Mouse (Mus musculus): Measurements from ENCODE around the gene Atg7. TPM values are rescaled to one million over a fixed set of nuclear protein-coding genes. Genes with fewer than 3 reads are reported as not detected.

Atg7 gene
- polyA plus RNA-seq, 1 experiment from 2014 or later = 21.1 TPM

- WGBS = 44% methylated on average over 2 of the region's 2 CpGs
- H3K9ac ChIP-seq = no peak overlapping the region
Observed at GRCm38 (mm10) chr6:114690661-114691060, 47.8 kb downstream of the Atg7 start.

DNA sequence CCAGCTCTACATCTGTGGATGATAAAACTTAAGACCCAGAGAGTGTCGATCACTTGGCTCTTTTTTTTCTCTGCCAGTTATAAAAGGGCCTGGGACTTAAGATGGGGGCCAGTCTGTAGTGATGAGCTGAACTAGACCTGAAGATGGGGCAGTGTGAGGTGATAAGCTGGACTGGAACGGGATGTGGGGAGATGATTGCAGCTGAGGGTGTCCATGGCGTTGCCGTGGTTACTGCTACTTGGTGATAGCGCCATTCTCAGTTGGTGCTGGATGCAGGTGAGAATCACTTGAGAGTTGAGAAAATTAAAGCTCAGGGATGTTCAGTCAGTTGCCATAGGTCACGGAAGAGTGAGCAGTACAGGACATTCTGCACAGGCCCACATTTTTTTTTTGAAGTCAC lies 48.6 kb downstream of the Atg7 start:
- no peak overlapping the region for H3K4me2 ChIP-seq
- no peaks in the 10 kb centered on the region for H3K36me3 ChIP-seq
- H3K4me3 ChIP-seq = no peak overlapping the region
- WGBS = 80% methylated on average over 6 of the region's 6 CpGs
- peaks cover 28% of the 10 kb centered on the region; the same call in 1 of the 2 replicates for H3K4me1 ChIP-seq (replicated peaks)
- H3K27ac ChIP-seq (replicated peaks) = no peak overlapping the region
- H3K9ac ChIP-seq = no peak overlapping the region
- H3K9me3 ChIP-seq = no peaks in the 10 kb centered on the region
- H3K27me3 ChIP-seq = no peaks in the 10 kb centered on the region
- no peak for ATAC-seq (ENCODE audit: low read depth)

More at GRCm38 (mm10) chr6:114690661-114691060, 47.8 kb downstream of the Atg7 start:
- no peak for ATAC-seq (ENCODE audit: low read depth)
- Histone ChIP-seq H3K9me3 (no peaks in the 10 kb centered on the region), H3K4me2 (no peak overlapping the region), H3K27ac (replicated peaks) (no peak overlapping the region), H3K27me3 (no peaks in the 10 kb centered on the region), H3K4me1 (replicated peaks) (peaks cover 28% of the 10 kb centered on the region; the same call in 1 of the 2 replicates), H3K36me3 (peaks cover 5% of the 10 kb centered on the region; the same call in 1 of the 2 replicates), H3K4me3 (no peak overlapping the region)

DNA sequence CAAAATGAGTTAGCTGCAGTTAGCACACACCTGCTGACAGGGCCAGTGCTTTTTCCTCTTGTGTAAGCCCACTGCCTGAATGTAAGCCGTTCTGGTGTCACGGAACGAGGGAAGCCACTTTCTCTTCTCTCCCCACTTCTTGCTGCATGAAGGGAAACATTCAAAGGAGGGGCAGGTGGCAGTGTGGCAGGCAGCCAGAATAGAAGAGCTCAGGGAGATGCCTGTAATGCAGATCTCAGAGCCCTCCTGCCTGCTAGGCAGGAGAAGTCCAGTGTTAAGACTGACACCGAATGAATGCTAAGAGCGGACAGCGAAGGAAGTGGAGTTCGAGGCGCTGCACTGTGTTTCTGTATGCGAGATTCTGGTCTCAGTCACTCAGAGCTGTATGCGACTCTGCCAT lies 49.8 kb downstream of the Atg7 start:
- H3K27ac ChIP-seq (replicated peaks) = 0 out of 2 replicates have a peak overlapping the region, but pooled peaks have one; percentile 9
- no peak overlapping the region for H3K9ac ChIP-seq
- H3K4me2 ChIP-seq = no peak overlapping the region
- no peaks in the 10 kb centered on the region for H3K27me3 ChIP-seq
- no peak overlapping the region for H3K4me3 ChIP-seq
- H3K36me3 ChIP-seq = no peaks in the 10 kb centered on the region
- ATAC-seq (ENCODE audit: low read depth) = no peak
- H3K9me3 ChIP-seq = no peaks in the 10 kb centered on the region
- WGBS = 84% methylated on average over 10 of the region's 10 CpGs
- peaks cover 28% of the 10 kb centered on the region; the same call in 1 of the 2 replicates for H3K4me1 ChIP-seq (replicated peaks)

DNA sequence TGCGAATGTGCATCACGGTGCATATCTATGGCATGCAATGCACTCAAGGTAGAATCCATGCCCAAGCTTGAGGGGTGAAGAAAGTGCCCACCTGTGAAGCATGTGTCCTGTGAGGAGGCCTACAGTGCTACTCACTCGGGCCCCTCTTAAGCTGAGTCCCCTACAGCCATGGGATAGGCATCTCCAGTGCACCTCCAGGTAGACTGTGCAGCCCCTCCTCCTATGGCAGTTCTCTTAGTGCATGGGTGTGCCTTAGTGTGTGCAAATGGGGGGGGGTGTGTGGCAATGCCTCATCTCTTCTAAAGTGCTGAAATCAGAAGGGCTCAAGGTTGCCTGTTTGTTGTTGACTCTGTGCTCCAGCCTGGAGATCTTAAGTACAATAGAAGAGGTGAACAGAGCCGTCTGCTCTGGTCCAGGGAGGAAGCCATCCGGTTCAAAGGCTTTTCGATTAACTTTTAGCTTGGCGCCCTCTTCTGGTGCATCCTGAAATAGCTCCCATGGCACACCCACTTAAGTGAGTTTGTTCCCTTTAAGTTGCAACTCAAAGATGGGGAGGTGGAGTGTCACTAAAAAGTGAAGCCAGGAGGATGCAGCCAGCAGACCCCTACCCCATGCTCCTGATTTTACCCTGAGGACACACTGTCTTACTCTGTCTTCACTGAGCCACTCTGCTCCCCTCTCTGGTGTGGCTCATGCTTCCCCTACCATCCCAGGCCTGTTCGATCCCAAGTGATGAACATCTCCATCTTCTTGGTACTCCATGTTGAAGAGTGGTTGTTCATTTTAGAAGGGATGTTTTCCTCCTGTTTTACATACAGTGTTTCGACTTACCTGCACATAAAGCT lies 55.0 kb downstream of the Atg7 start:
- H3K4me1 ChIP-seq (replicated peaks) = 0 out of 2 replicates have a peak, but pooled peaks cover under 1% of the 10 kb centered on the region
- H3K27ac ChIP-seq (replicated peaks) = no peak overlapping the region
- no peaks in the 10 kb centered on the region for H3K36me3 ChIP-seq
- no peak overlapping the region for H3K9ac ChIP-seq
- ATAC-seq (ENCODE audit: low read depth) = peak; percentile 76
- H3K9me3 ChIP-seq = no peaks in the 10 kb centered on the region
- H3K4me2 ChIP-seq = no peak overlapping the region
- WGBS = 40% methylated on average over 9 of the region's 9 CpGs
- no peaks in the 10 kb centered on the region for H3K27me3 ChIP-seq
- H3K4me3 ChIP-seq = no peak overlapping the region

DNA sequence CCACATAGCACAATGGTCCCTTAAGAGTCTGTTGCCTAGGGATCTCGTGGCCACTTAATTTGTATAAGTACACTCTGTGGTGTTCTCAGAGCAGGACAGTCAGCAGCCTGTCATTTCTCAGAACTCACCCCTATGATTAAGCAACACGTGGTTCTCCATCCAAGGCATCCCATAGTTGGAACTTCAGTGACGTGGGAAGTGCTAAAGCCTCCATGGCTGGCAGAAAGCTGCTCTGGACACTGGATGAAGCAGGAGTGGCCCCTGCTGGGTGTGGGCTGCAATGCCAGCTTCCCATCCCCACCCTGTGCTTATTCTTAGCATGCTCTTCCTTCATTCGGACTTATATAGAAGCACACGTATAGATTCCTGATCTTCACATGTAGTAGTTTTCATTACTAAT lies 55.7 kb downstream of the Atg7 start:
- Histone ChIP-seq H3K36me3 (no peaks in the 10 kb centered on the region; the same call in 1 of the 2 replicates), H3K4me2 (no peak overlapping the region), H3K4me3 (no peak overlapping the region), H3K27ac (replicated peaks) (no peak overlapping the region), H3K9ac (no peak overlapping the region), H3K9me3 (no peaks in the 10 kb centered on the region), H3K4me1 (replicated peaks) (no peaks in the 10 kb centered on the region), H3K27me3 (no peaks in the 10 kb centered on the region)
- WGBS = 70% methylated on average over 5 of the region's 5 CpGs
- peak; percentile 40; the same call in 1 of the 2 replicates for ATAC-seq (ENCODE audit: low read depth)

- ATAC-seq (ENCODE audit: low read depth) = no peak
- Histone ChIP-seq H3K27me3 (no peaks in the 10 kb centered on the region), H3K9ac (no peak overlapping the region), H3K4me2 (no peak overlapping the region), H3K36me3 (peaks cover 7% of the 10 kb centered on the region; the same call in 1 of the 2 replicates), H3K4me1 (replicated peaks) (no peaks in the 10 kb centered on the region), H3K9me3 (no peaks in the 10 kb centered on the region), H3K27ac (replicated peaks) (no peak overlapping the region), H3K4me3 (no peak overlapping the region)
- 82% methylated on average over 3 of the region's 3 CpGs for WGBS
Observed at GRCm38 (mm10) chr6:114700704-114701103, 57.8 kb downstream of the Atg7 start.

GRCm38 (mm10) chr6:114707032-114707431 lies 64.1 kb downstream of the Atg7 start:
- WGBS = 81% methylated on average over 3 of the region's 3 CpGs
- H3K9ac ChIP-seq = no peak overlapping the region

GRCm38 (mm10) chr6:114712242-114713050 lies 69.5 kb downstream of the Atg7 start:
- no peak overlapping the region for H3K9ac ChIP-seq
- no peak overlapping the region for H3K4me3 ChIP-seq
- no peak for ATAC-seq (ENCODE audit: low read depth)
- no peak overlapping the region for H3K4me2 ChIP-seq
- 73% methylated on average over 4 of the region's 4 CpGs for WGBS
- peaks cover 25% of the 10 kb centered on the region for H3K4me1 ChIP-seq (replicated peaks)
- no peak overlapping the region for H3K27ac ChIP-seq (replicated peaks)
- peaks cover 4% of the 10 kb centered on the region; the same call in 1 of the 2 replicates for H3K36me3 ChIP-seq
- no peaks in the 10 kb centered on the region for H3K27me3 ChIP-seq
- no peaks in the 10 kb centered on the region for H3K9me3 ChIP-seq

More at GRCm38 (mm10) chr6:114707032-114707431, 64.1 kb downstream of the Atg7 start:
- Histone ChIP-seq H3K27ac (replicated peaks) (no peak overlapping the region), H3K4me1 (replicated peaks) (no peaks in the 10 kb centered on the region), H3K36me3 (peaks cover 12% of the 10 kb centered on the region), H3K27me3 (no peaks in the 10 kb centered on the region), H3K4me3 (no peak overlapping the region), H3K4me2 (no peak overlapping the region), H3K9me3 (no peaks in the 10 kb centered on the region)
- ATAC-seq (ENCODE audit: low read depth) = no peak

GRCm38 (mm10) chr6:114713538-114713937 lies 70.6 kb downstream of the Atg7 start:
- no peak overlapping the region for H3K27ac ChIP-seq (replicated peaks)
- H3K4me3 ChIP-seq = no peak overlapping the region
- H3K9me3 ChIP-seq = no peaks in the 10 kb centered on the region
- H3K36me3 ChIP-seq = no peaks in the 10 kb centered on the region
- no peak for ATAC-seq (ENCODE audit: low read depth)
- no peaks in the 10 kb centered on the region for H3K27me3 ChIP-seq
- no peak overlapping the region for H3K4me2 ChIP-seq
- no peak overlapping the region for H3K9ac ChIP-seq
- H3K4me1 ChIP-seq (replicated peaks) = peaks cover 25% of the 10 kb centered on the region
- WGBS = 52% methylated on average over 3 of the region's 3 CpGs

DNA sequence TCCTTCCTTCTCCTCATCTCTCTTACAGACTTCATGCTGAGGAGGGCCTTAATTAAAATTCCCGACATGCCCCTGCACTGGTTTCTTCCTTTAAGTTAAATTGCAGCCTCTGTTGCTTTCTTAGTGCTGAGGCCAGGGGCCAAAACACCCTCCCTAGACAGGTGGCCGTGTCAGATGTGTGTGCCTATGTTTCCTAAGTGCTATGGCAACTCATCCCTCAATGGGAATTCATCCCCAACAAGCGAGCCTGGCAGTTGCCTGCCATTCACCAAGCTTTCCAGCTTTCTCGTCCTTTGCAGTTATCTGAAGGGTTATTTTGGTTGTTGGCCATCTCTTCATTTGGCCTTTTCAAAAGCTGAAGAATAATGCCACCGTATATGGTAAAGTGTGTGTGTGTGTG lies 71.8 kb downstream of the Atg7 start:
- peaks cover 33% of the 10 kb centered on the region for H3K4me1 ChIP-seq (replicated peaks)
- no peaks in the 10 kb centered on the region for H3K9me3 ChIP-seq
- H3K9ac ChIP-seq = no peak overlapping the region
- no peak overlapping the region for H3K4me3 ChIP-seq
- H3K27ac ChIP-seq (replicated peaks) = no peak overlapping the region
- H3K27me3 ChIP-seq = no peaks in the 10 kb centered on the region
- H3K36me3 ChIP-seq = no peaks in the 10 kb centered on the region
- ATAC-seq (ENCODE audit: low read depth) = no peak
- 24% methylated on average over 5 of the region's 5 CpGs for WGBS
- no peak overlapping the region for H3K4me2 ChIP-seq

DNA sequence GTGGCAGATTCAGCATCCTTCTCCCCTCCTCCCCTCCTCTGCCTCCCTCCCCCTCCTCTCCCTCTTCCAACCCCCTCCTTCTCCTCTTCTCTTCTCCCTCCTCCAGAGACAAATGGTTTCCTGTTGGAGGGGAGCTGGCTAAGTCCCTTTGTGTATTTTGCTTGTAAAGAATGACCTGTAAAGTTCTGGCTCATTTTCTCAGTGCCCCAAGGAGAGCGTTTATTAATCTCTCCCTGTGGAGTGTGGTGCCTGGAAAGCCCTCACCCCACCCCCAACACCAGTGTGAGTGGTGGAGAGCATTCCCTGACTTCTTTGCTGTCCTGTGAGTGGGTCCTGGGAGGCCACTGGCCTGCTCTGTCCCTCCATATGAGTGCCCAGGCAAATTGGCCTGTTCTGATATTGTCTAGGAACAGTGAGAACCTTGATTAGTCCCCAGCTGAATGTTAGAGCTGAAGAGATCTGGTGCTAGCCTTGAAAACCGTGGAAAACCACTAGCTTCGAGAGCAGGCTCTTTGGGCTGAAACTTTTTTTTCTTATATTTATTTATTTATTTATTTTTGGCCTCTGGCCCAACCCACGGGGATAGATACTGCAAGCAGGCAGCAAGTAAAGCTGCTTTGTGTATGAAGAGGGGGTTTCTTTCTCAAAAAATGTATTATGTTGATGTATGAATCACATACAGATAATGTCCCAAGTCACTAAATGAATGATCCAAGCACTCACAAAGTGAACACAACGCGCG lies 72.6 kb downstream of the Atg7 start:
- H3K27me3 ChIP-seq = no peaks in the 10 kb centered on the region
- no peaks in the 10 kb centered on the region for H3K9me3 ChIP-seq
- no peaks in the 10 kb centered on the region for H3K36me3 ChIP-seq
- H3K9ac ChIP-seq = no peak overlapping the region
- H3K4me3 ChIP-seq = no peak overlapping the region
- ATAC-seq (ENCODE audit: low read depth) = peak; percentile 57; the same call in 1 of the 2 replicates
- 59% methylated on average over 7 of the region's 7 CpGs for WGBS
- H3K4me2 ChIP-seq = no peak overlapping the region
- H3K4me1 ChIP-seq (replicated peaks) = peaks cover 38% of the 10 kb centered on the region
- peak overlapping the region; percentile 28; the same call in 1 of the 2 replicates for H3K27ac ChIP-seq (replicated peaks)

Measured in neural tube, embryonic 13.5 days (tissue).